Comparison of ENCODE assay signal across 15 mouse cellular contexts in the genomic region with DNA sequence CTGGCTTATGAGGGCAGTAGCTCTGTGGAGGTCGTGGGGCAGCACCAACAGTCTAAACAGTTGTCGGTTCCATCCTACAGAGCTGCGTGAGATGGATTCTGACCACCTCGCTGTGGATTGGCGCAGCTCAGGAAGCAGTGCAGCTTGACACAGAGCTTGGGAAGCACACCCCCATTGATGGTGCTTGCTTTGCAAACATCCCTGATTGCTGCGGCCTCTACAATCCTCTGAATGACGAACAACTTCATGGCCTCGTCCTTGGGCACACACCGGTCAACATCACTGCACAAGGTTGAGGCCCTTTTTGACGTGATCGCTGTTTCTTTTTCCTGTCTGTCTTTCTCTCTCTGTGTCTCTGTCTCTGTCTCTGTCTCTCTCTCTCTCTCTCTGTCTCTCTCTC.
"Had no signal": no experiment of that assay in that cellular context is flagged by ENCODE, and none has a peak within 500 bp of the region (broad histone marks: within the 10 kb centered on the region; RNA-seq: fewer than 3 reads in every experiment).

No protein-coding gene starts in this region.

- DNase-seq: kidney, adult 2 months; kidney, postnatal 14 days; lung, embryonic 14.5 days; lung, postnatal 10 days; lung, postnatal 4 days; retina, postnatal 1 day; thymus, adult 2 months; thymus, postnatal 25 days had no signal

- H3K9ac ChIP-seq: kidney, embryonic 15.5 days; limb, embryonic 15.5 days; liver, embryonic 12.5 days; lung, embryonic 14.5 days; midbrain, embryonic 15.5 days; neural tube, embryonic 13.5 days had no signal

- H3K27me3 ChIP-seq: kidney, embryonic 15.5 days; limb, embryonic 15.5 days; liver, embryonic 12.5 days; midbrain, embryonic 15.5 days; neural tube, embryonic 13.5 days had no signal

- ATAC-seq: liver, embryonic 12.5 days; midbrain, embryonic 15.5 days had no signal

- H3K4me3 ChIP-seq: kidney, embryonic 15.5 days; left cerebral cortex, adult 2 months; limb, embryonic 15.5 days; liver, embryonic 12.5 days; midbrain, embryonic 10.5 days; midbrain, embryonic 15.5 days; neural tube, embryonic 13.5 days had no signal

- H3K36me3 ChIP-seq: kidney, embryonic 15.5 days; limb, embryonic 15.5 days; liver, embryonic 12.5 days; midbrain, embryonic 10.5 days; midbrain, embryonic 15.5 days; neural tube, embryonic 13.5 days had no signal

- H3K9me3 ChIP-seq: kidney, embryonic 15.5 days; limb, embryonic 15.5 days; liver, embryonic 12.5 days; midbrain, embryonic 10.5 days; midbrain, embryonic 15.5 days; neural tube, embryonic 13.5 days had no signal

- H3K4me2 ChIP-seq: kidney, embryonic 15.5 days; limb, embryonic 15.5 days; liver, embryonic 12.5 days; lung, embryonic 14.5 days; midbrain, embryonic 15.5 days; neural tube, embryonic 13.5 days had no signal

- H3K27ac ChIP-seq: left cerebral cortex, adult 2 months; limb, embryonic 15.5 days; liver, embryonic 12.5 days; midbrain, embryonic 10.5 days; midbrain, embryonic 15.5 days; neural tube, embryonic 13.5 days had no signal

- H3K4me1 ChIP-seq: liver, embryonic 12.5 days; midbrain, embryonic 10.5 days; midbrain, embryonic 15.5 days had no signal
